Mouse (Mus musculus) bone marrow, adult 2 months (tissue): Measurements from ENCODE around the gene Rap1a. TPM values are rescaled to one million over a fixed set of nuclear protein-coding genes. Genes with fewer than 3 reads are reported as not detected.

Experiments
- H3K27ac ChIP-seq: fragments of 200-500 bp; 2 replicates; pipeline ENCODE4 v1.5.1; 2012; ENCODE audit warnings: low read depth, mild to moderate bottlenecking, control low read depth, inconsistent platforms, low read length; ENCODE audit not compliant: control insufficient read depth, poor library complexity, insufficient read depth
- H3K4me1 ChIP-seq: fragments of 200-500 bp; 2 replicates; pipeline ENCODE4 v1.6.1; 2011; ENCODE audit warnings: low read length; ENCODE audit not compliant: control insufficient read depth, insufficient read depth
- H3K4me3 ChIP-seq: fragments of 200-500 bp; replicated peaks from 2 replicates; pipeline ENCODE3; 2011; ENCODE audit warnings: mild to moderate bottlenecking, low read depth, low read length, control low read depth; ENCODE audit not compliant: control insufficient read depth
- CTCF ChIP-seq: fragments of 200-500 bp; IDR thresholded peaks from 2 replicates; pipeline ENCODE4 v1.5.1; 2011; ENCODE audit warnings: low read length, control low read depth; ENCODE audit not compliant: control insufficient read depth, insufficient read depth
- POLR2A ChIP-seq: fragments of 200-500 bp; IDR thresholded peaks from 2 replicates; pipeline ENCODE4 v1.6.1; 2011; ENCODE audit warnings: low read depth, mild to moderate bottlenecking, control low read depth, low read length, borderline replicate concordance; ENCODE audit not compliant: control insufficient read depth
- WGBS: fragments of 180-500 bp; shearing (Covaris S2); methylation state at CpG from one replicate; pipeline ENCODE4 v1.1.7; 2018; 5-methylcytosine and 5-hydroxymethylcytosine counted together
- polyA plus RNA-seq: library from polyadenylated mRNA; stranded (reverse); fragments of >200 nt; gene quantifications from 2 replicates; pipeline ENCODE4 v1.2.4, GENCODE M21; 2011; ENCODE audit warnings: low replicate concordance; ENCODE audit not compliant: missing spikeins, insufficient read depth, insufficient read length

The Rap1a gene
- polyA plus RNA-seq, 1 experiment = 91.9 TPM

- WGBS = 45% methylated on average over 2 of the region's 2 CpGs
- Histone ChIP-seq H3K27ac (no peak overlapping the region), H3K4me3 (no peak overlapping the region), H3K4me1 (no peaks in the 10 kb centered on the region)
- TF ChIP-seq CTCF (no peak), POLR2A (no peak)
These were observed 79.4 kb downstream of the Rap1a start for GRCm38 (mm10) chr3:105721681-105722201.

GRCm38 (mm10) chr3:105720514-105720913 is 80.6 kb downstream of the Rap1a start:
- Histone ChIP-seq H3K27ac (no peak overlapping the region), H3K4me3 (no peak overlapping the region), H3K4me1 (no peaks in the 10 kb centered on the region)
- TF ChIP-seq POLR2A = no peak
- no peak for TF ChIP-seq CTCF
- 70% methylated on average over 4 of the region's 4 CpGs for WGBS

- Histone ChIP-seq H3K27ac (no peak overlapping the region), H3K4me3 (no peak overlapping the region), H3K4me1 (no peaks in the 10 kb centered on the region)
- WGBS = 34% methylated on average over 4 of the region's 4 CpGs
- TF ChIP-seq POLR2A (no peak), CTCF (no peak)
These were observed 81.2 kb downstream of the Rap1a start for GRCm38 (mm10) chr3:105719979-105720378.

GRCm38 (mm10) chr3:105718746-105719145 is 82.4 kb downstream of the Rap1a start:
- 71% methylated on average over 4 of the region's 4 CpGs for WGBS

GRCm38 (mm10) chr3:105717856-105718555 is 83.1 kb downstream of the Rap1a start:
- Histone ChIP-seq H3K4me1 (no peaks in the 10 kb centered on the region), H3K4me3 (no peak overlapping the region), H3K27ac (no peak overlapping the region)
- TF ChIP-seq POLR2A = no peak
- TF ChIP-seq CTCF = no peak
- WGBS = 85% methylated on average over 11 of the region's 11 CpGs

More at GRCm38 (mm10) chr3:105718746-105719145, 82.4 kb downstream of the Rap1a start:
- Histone ChIP-seq H3K4me3 (no peak overlapping the region), H3K27ac (no peak overlapping the region), H3K4me1 (no peaks in the 10 kb centered on the region)
- TF ChIP-seq CTCF (no peak), POLR2A (no peak)

GRCm38 (mm10) chr3:105716353-105717000 is 84.7 kb downstream of the Rap1a start:
- no peak overlapping the region for H3K27ac ChIP-seq
- H3K4me3 ChIP-seq = no peak overlapping the region
- 76% methylated on average over 18 of the region's 18 CpGs for WGBS
- TF ChIP-seq CTCF = no peak
- TF ChIP-seq POLR2A = no peak
- H3K4me1 ChIP-seq = no peaks in the 10 kb centered on the region

- Histone ChIP-seq H3K4me1 (no peaks in the 10 kb centered on the region), H3K4me3 (no peak overlapping the region), H3K27ac (no peak overlapping the region)
- no peak for TF ChIP-seq POLR2A
These were observed 86.3 kb downstream of the Rap1a start for GRCm38 (mm10) chr3:105714820-105715167.

- H3K27ac ChIP-seq = no peak overlapping the region
- H3K4me3 ChIP-seq = no peak overlapping the region
- H3K4me1 ChIP-seq = no peaks in the 10 kb centered on the region
- 79% methylated on average over 8 of the region's 8 CpGs for WGBS
- TF ChIP-seq CTCF (no peak), POLR2A (no peak)
These were observed 86.9 kb downstream of the Rap1a start for GRCm38 (mm10) chr3:105714091-105714819.
